Mouse (Mus musculus): ENCODE measurements at regions not wholly inside any gene's neighbourhood (a gene's known extent, or its start where the extent isn't known, plus 50 kb on each side); places are given as distances from the start of the nearest gene placed in this dataset.

GRCm38 (mm10) chr16:84368928-84369682 is 145.8 kb upstream of the A730009L09Rik start:
- no peak for TF ChIP-seq MAFK (IDR thresholded peaks at IDR 0.05; ENCODE audit: insufficient read depth, low read depth, low read length)
- no peak for TF ChIP-seq HCFC1 (IDR thresholded peaks at IDR 0.05; ENCODE audit: borderline replicate concordance, insufficient read depth, low read length)
- TF ChIP-seq ZNF384 (IDR thresholded peaks at IDR 0.05; ENCODE audit: low read depth, low read length), result no peak
- TF ChIP-seq ZC3H11A (IDR thresholded peaks at IDR 0.05; ENCODE audit: borderline replicate concordance, low read depth, low read length), result no peak
